Mouse (Mus musculus): Measurements from ENCODE around the gene Slc25a12.
"Not testable (repeated sequence)": the region's sequence is repeated elsewhere in the genome, so short reads cannot be mapped to it uniquely, and the experiment has no call there.

Gene Slc25a12

DNA sequence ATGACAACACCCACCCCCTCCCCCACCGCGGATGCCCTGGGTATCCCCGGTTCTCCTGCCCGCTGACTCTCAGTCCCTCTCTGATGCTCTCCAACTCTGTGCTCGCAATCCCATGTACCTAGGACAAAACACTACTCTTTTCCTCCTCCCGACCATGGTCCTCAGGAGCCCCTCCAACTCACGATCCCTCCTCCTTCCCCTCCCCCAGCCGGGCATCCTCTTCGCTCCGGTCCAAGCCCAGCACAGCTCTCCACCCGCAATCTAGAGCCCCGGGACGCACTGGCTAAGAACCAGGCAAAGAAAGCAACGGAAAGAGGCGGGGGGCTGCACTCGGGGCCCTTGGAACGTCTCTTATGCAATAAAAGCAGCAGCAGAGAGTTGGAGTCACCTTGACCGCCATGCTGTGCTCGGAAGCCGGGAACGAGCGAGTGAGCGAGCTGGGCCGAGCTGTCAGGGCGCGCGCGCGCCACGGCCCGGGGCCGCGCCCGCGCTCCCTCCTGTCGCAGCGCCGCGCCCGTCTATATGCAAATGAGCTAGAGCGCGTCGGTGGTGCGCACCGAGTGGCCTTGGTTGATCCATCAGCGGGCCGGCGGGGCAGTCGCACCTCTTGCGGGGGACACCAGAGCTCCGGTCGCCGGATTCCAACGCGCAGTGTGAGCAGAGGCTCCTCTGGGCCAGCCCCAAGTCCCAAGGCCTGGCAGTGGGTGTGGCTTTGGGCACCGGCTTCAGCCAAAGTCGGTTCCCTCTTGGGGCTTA is at the start of gene Slc25a12:
Slc25a12 (minus strand) TSS at position 625 of the 756 bp plus-strand sequence.
- DNase-seq (ENCODE audit: low spot score in 2 of 2), result peak; percentile 64 to 68

DNA sequence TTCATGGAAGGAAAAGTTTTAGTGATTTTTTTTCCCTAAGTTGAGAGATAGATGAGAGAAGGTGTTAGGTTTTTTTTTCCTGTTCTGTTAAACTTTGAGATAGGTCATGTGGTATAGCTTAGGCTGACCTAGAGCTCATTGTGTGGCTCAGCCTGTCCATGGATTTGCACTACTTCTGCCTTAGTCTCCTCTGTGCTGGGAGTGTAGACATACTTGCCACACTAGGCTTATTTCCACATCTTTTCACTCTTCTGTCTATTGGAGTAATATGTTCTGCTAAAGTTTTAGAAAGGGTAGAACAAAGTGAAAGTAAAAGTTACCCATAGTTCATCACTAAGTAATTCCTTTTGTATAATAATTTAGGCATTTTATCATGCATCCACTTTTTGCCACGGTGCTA is 38.1 kb upstream of the Slc25a12 start:
- no peak for DNase-seq (ENCODE audit: low spot score in 2 of 2)

GRCm38 (mm10) chr2:71389864-71390263 is 22.3 kb upstream of the Slc25a12 start:
- no peak for DNase-seq (ENCODE audit: low spot score in 2 of 2)

DNA sequence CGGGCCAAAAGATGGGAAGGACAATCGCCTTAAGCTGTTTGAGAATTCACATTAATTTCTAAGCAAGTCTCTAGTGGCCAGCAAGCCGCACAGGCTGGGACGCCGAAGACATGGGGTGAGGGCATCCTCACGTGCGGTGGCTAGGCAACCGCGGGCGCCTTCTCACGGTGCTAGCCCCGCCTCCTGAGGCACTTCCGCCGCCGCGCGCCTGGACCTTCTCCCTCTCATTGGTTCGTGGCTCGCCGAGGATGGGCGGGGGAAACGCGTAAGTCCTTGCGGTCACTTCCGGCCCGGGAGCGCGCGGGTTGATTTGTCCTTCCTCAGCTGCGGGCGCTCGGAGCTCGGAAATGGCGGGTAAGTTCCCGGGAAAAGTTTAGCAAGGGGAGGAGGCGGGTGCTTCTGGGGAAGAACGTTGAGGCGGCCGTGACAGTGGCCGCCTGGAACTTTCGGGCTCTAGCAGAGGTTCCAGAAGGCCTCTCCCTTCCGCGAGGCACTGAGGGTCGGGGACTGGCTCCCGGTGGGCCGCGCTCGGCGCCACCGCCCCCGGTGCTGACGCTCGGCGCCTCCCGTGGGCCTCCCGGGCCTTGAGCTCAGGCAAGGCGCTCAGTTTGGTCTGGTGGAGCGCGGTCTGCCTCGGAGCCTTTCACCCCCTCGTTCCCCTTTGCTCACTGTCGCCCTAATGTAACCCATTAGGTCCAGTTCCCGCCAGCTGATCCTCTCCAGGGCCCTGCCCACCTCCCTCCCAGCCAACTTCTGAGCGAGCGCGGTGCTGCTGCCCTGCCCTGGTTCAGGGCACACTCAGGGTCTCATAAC is 21.6 kb upstream of the Slc25a12 start, which contains the start of gene Hat1:
Hat1 (plus strand) TSS at position 8 of the 813 bp plus-strand sequence.
- DNase-seq (ENCODE audit: low spot score in 2 of 2), result peak; percentile 91 to 97

DNA sequence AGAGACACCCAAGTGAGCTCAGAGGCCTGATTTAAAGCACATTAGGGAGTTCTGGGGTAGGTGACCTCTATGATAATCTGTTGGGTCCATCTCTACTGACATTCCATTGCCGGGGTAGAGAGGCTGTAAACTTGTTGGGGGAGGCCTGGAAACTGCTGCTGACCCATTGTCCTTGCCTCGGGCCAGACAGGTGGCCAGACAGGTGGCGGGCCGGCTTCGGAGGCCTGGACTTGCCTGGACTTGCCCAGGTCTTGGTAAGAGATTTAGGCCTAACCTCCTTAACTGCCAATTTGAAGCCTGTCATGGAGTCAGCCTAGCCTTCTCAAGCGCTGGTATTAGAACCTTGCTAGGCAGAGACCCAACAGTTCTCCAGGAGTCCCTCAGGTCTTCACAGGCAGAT is 20.2 kb upstream of the Slc25a12 start:
- DNase-seq (ENCODE audit: low spot score in 2 of 2), result no peak

DNA sequence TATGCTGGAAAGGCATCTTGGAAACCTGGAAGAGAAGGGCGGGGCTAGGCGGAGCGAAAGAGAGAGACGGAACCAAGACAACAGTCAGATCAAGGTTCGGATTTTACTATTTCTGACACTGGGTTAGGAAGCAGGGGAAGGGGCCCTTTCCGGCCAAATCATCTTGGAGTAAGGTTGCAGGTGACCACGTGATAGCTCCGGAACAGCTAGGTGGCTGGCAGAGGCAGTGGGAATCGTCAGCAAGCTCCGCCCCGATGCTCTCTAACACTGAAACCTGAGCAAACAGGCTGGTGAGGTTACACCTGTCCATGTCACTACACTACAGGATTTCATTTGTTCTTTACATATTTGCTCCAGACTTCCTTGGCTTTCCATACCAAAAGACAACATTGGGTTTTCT is 16.3 kb upstream of the Slc25a12 start:
- DNase-seq (ENCODE audit: low spot score in 2 of 2), result no peak

DNA sequence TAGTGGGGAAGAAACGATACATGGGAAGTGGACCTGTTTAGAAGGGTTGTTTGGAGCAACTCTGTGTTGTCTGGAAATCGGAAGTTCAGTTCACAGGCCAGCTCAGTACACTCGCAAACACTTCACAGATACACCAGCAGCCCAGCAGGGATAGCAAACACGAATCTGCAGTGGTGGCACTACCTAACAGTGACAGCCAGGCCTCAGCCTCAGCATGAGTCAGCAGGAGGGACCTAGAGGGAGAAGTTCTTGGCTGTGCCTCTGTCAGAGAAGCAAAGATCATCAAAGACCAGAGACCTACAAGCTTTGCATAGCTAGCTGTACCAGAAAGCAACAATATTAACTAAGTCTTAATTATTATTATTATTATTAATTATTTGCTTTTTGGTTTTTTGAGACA is 14.4 kb upstream of the Slc25a12 start:
- no peak for DNase-seq (ENCODE audit: low spot score in 2 of 2)

DNA sequence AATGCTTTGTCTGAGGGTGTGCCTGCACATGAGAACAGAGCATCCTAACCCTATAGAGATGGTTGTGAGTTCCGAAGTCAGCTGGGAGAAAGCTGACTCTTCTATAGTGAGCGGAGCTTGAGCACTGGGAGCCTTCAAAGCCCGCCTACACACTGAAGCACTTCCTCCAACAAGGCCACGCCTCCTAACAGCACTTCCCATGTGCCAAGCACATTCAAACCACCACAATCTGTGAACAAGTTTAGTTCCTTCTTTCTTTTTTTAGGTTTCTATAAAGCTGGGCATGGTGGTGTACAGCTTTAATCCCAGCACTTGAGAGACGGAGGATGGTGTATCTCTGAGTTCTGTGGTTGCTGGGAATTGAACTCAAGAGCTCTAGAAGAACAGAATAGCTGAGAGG is 9.9 kb upstream of the Slc25a12 start:
- DNase-seq (ENCODE audit: low spot score in 2 of 2), result no peak

DNA sequence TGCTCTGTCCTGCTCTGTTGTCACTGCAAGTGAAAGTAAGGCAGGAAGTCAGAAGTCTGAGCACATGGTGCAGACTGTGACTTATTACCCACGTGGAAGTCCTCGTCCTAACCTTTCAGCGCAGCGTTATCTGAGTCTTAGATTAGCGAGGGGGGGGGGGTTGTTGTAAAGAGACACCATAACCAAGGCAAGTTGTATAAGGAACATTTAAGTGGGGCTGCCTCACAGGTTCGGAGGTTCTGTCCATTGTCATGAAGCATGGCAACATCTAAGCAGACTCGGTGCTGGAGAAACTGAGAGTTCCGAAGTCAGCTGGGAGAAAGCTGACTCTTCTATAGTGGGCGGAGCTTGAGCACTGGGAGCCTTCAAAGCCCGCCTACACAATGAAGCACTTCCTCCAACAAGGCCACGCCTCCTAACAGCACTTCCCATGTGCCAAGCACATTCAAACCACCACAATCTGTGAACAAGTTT is 8.9 kb upstream of the Slc25a12 start:
- no peak for DNase-seq (ENCODE audit: low spot score in 2 of 2)

GRCm38 (mm10) chr2:71374275-71375155 is 7.0 kb upstream of the Slc25a12 start:
- DNase-seq (ENCODE audit: low spot score in 2 of 2), result no peak

- not testable (repeated sequence) for DNase-seq (ENCODE audit: low spot score in 2 of 2)
These were observed 4.7 kb upstream of the Slc25a12 start for GRCm38 (mm10) chr2:71372261-71372660.

- DNase-seq (ENCODE audit: low spot score in 2 of 2), result no peak
These were observed 4.2 kb upstream of the Slc25a12 start for GRCm38 (mm10) chr2:71371790-71372189.

DNA sequence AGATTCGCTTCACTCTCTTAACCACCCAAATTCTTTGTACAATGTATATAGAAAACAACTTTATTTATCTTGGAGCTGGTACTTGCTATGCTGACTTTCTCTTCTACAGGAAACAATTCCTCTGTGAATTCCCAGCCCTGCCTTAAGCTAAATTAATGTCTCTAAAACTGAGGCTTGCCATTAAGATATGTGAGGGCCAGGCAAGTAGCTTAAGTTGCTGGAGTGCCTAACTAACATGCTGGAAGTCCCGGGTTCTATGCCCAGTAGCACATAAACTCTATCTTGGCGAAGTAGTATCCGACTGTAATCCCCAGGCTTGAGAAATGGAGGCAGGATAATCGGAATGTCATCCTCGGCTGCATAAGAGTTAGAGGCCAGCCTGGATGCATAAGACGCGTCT is 537 bp upstream of the Slc25a12 start:
- no peak for DNase-seq (ENCODE audit: low spot score in 2 of 2)

DNA sequence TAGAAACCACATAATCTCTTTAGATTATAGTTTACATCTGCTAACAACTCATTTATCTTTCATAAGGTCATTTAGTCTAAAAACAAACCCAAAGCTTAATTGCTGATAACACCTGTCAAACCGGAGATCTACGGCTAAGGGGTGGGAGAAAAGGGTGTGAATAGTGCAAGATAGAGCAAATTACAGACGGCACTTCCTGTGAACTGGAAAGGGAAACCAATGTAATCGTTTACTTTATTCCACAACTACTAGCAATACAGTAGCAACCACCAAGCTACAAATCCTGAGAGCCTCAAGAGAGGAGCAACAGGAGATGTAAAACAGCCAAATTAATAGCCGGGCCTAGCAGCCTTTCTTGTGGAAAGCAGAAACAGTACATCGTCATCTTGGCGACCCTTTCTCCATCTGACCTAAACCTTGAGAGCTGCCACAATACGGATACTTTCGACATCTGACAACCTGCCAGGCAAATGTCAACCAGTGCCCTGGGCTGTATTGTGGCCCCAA is 878 bp downstream of the Slc25a12 start:
- no peak for DNase-seq (ENCODE audit: low spot score in 2 of 2)

DNA sequence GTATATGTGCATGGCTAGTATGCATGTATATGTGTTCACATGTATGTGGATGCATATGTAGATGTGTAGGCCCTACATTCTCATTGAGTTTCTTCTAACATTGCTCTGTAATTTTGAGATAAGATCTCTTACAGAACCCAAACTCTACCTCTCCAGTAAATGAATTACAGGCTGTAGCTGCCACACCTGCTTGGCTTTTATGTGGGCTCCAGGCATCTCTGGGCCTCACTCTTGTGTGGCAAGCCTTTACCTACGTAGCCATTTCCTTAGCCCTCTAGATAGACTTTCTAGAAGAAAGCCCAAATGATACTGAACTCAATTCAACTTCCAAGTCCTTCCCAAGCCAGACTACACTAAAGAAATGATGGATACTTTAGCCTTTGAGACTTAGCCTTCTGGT is 7.4 kb downstream of the Slc25a12 start:
- DNase-seq (ENCODE audit: low spot score in 2 of 2), result no peak

- DNase-seq (ENCODE audit: low spot score in 2 of 2), result no peak
These were observed 9.2 kb downstream of the Slc25a12 start for GRCm38 (mm10) chr2:71358347-71358746.

DNA sequence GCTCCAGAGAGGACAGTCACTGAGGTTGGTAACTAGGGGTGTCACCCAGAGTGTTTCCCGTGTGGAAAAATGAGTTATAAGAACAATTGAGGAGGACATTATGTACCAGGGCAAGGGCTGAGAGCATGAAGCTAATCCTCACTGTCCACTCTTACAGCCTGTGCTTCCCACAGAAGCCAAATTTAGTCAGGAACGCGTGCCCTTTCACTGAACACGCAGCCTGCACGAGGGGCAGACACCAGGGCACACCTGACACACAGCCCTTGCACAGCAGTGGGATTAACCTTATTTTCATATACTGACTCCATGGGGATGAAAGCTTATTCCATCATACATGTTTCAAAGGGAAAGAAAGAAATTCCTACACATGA is 13.5 kb downstream of the Slc25a12 start:
- DNase-seq (ENCODE audit: low spot score in 2 of 2), result no peak

GRCm38 (mm10) chr2:71353306-71354054 is 14.1 kb downstream of the Slc25a12 start:
- DNase-seq (ENCODE audit: low spot score in 2 of 2), result no peak

DNA sequence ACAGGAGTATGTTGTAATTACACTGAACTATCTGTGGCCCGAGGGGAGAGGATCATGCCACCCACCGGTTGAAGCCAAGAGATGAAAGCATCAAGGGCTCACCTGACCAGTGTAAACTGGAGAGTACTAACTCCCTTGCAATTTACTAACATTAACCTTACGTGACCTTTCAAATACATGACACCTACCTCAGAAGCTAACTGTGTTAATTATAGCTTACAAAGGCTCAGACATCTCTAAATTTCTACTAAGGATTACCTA is 15.9 kb downstream of the Slc25a12 start:
- no peak for DNase-seq (ENCODE audit: low spot score in 2 of 2)

DNA sequence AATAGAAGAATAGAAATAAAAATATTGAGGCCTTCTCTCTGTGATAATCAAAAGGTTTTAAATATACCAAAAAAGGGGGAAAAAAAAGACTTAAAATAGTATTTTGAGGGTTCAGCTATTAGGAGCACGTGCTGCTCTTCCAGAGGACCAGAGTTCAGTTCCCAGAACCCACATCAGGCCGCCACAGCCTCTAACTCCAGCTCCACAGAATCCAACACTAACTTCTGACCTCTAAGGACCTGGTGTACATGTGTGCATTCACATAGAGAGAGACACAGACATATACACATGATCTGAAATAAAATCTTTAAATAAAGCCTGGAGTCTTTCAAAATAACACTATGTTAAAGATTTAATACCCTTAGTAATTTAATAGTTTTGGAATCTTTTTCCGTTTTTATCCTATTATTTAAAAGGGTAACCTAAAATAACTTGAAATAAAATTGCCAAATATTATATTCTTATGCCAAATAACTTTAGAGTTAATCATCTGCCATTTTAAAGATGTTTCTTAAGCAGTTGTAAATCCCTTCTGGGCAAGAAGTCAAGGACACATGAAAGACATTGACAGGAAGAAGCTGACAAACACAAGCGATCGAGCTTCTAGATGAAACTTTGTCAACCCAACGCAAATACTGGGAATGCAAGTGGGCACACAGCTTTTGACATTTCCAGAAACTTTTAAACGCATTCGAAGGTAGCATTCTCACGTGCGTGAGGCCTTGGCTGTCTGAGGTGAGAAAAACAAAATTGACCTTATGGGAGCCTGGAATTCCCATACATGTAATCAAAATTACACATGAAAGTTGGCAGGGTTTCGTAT is 16.4 kb downstream of the Slc25a12 start:
- no peak for DNase-seq (ENCODE audit: low spot score in 2 of 2)

Data from urinary bladder, postnatal 4 days (tissue).